Mouse (Mus musculus): ENCODE measurements around the gene Plcxd2.

- TF ChIP-seq EP300 (IDR thresholded peaks at IDR 0.05) = no peak
- no peak for TF ChIP-seq CTCF (IDR thresholded peaks at IDR 0.05)
These were observed 58.0 kb downstream of the Plcxd2 start for GRCm38 (mm10) chr16:45952035-45952434.
